Mouse (Mus musculus): Measurements from ENCODE around the gene Klhl29.

Klhl29 gene

DNA sequence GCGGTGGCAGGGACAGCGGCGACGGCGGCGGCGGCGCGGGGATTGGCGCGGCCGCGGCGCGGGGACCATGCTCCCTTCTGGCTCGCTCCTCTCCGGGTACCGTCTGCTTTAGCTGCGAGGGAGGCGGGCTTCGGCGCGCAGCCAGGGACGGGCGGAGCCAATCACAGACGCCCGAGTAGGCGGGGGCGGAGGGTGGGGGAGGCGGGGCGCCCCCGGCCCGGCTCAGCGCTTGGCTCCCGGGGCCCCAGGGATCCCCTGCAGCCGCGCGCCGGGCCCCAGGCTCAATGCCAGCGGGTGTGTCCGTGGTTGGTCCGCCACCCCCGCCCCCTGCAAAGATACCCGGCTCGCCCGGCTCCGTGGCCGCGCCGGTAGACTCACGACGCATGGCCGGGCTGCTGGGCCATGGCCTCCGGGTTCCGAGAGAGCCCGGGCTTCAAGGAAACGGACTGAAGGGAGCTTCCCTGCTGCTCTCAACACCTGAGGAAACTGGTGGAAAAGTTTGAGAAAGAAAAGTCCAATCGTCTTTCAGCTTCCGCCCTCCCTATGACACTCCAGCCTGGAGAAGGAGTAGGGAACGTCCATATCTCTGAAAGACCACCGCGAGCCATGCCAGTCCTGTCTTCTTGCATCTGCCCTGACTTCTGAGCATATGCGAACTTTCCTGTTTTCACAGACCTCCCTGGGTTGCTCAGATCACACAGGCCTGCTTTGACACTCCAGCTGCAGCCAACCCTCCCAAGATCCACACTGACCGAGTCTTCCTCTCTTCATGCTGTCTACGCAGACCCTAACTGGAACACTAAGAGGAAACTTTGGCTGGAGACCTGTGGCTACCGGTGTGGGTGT, at the start of gene Klhl29:
Gene Klhl29 (minus strand): TSS at position 67 of the 846 bp plus-strand sequence.
- peak in 1 of 2 experiments; percentile 37 for DNase-seq (ENCODE audit: low spot score in 2 of 2)

DNA sequence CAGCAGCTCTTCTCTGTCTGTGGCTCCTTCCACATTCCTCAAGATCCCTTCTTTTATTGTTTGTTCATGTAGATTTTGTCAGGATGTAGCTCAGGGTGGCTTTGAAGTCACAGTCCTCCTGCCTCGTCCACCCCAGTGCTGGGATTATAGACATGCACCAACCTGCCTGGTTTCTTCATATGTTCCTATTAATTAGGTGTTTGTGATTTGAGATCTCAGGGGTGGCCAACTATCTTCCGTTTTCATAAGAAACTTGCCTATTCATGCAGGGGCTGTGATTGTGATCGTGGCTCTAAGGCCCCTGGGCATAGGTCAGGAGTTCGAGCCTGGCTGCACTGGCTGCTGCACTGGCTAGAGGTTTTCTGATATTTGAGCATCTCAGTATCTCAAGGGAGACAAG, 49.8 kb upstream of the Klhl29 start:
- DNase-seq (ENCODE audit: low spot score in 2 of 2) = no peak

DNA sequence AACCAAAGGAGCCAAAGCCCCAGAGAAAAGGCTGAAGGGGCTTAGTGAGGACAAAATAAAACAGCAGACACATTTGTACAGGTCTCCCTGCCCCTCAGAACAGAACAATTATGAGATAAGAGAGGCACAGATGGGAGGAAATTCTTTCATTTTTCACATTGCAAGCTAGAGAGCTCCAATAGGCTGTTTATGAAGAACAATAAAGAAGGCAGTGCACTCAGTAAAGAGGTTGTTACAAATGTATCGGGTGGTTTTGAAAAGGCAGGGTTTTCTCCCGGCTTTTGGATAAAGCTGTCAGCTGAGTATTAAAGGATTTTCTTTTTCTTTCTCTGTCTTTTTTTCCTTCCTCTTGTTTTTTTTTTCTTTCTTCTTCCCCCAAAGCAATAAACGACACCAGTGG, 40.3 kb upstream of the Klhl29 start:
- no peak for DNase-seq (ENCODE audit: low spot score in 2 of 2)

DNA sequence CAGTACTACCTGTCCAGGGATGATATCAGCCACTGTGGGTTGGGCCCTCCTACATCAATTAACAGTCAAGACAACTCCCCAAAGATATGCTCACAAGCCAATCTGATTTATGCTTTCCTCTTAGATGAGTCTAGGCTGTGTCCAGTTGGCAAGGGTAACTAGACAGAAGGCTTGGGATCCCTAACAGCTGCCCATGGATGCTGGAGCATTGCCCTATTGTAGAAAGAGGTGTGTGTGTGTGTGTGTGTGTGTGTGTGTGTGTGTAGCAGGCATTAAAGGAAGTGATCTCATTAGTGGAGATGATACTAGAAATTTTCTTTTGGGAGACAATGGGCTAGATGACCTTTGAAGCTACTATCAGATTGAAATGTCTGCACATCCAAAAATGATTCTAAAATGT, 38.5 kb upstream of the Klhl29 start:
- no peak for DNase-seq (ENCODE audit: low spot score in 2 of 2)

DNA sequence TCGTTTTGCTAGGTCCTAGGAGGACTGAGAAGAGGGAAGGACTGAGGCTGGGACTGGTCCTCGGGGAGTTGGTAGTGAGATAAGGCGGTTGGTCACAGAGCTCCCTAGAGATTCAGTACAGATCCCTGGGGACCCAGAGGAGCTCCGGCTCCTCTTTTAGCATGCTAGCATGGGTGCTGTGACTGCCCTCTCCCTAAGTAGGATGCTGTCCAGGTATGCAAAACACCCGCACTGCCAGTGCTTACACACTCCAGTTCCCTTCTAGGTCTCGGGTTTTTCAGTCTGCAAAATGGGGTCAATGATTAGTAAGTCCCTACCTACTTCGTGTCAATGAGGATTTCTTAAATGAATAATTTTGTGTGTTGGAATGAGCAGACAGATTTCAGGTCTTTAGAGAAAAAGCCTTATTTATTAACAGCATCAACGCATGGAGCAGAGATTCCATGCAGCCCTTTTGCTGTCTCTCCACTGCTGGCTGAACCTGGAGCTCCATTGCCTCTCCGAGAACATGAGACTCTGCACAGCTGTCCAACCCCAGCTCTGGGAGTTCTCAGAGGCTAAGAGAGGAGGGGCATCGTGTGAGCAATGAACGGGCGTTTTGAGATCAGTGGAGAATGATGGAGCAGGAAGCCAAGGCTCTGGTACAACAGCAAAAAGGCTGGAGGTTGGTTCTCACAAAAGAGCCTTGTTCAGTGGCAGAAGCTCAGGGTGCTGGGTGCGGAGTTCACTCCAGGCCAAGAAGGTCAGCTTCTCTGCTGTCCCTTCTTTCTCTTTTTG, 36.5 kb upstream of the Klhl29 start:
- DNase-seq (ENCODE audit: low spot score in 2 of 2) = no peak

DNA sequence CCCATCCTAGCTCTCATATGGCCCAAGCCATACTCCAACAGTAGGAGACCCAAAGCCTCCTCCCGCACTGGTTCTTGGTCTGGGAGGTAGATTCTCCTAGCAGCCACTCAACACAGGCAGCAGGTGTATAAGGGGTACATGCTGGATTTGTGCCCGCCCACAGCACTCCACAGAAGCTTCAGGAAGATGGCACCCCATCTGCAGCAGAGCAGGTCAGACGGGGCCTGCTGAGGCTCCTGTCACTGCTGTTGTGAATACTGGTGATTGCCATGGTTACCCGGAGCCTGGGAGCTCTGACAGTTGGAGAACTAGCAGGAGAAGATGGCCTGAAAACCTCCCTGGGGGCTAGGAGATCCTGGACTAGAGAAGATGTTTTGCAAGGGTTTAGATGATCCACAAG, 35.9 kb upstream of the Klhl29 start:
- DNase-seq (ENCODE audit: low spot score in 2 of 2) = no peak

DNA sequence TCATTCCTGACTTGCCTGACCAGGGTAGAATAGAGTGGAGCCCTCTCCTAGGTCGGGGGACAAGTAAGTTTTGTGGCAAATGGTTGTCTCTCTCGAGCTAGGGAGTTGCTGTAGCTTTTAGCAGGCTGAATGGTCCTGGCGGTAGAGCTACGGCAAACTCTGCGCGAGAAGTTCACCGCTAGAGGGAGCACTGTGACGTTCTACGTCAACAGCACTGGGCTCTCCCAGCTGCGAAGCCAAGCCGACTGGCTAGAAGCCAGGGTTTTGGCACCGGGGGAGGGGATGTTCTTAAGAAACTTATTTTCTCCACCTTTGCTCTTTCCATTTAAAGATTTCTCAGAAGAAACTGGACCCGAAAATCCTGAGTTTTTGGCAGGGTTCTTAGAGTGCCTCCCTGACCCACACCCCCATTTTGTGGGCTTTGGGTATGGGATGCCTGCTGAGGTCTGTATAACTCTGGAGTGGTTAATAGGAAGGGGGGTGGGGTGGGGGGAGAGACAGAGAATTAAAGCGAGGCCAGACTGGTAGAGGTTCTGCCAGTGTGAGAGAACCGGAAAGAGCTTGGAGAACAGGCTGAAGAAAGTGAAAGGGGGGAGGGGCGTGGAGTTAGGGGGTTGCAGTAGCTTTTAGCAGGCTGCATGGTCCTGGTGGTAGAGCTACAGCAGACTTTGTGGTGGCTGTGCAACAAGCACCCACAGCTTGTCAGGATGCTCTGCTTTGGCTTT, 35.1 kb upstream of the Klhl29 start:
- DNase-seq (ENCODE audit: low spot score in 2 of 2) = peak in 1 of 2 experiments; percentile 56

DNA sequence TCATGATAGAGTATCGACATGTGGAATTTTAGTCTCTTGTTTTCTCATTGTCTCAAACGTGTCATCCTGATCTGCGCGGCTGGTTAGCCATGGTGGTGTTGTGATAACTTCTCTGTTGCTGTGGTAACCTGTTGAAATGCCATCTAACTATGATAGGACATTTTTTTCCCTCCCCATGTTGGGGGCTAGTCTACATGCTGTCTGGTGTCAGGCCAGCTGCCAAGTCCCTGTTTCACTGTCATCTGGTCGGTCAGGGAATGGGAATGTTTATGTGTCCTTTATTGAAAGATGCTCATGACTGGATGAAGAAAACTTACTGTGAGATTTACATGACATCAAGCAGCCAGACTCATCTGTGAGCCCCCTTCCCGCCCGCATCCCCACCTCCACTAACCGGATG, 31.7 kb upstream of the Klhl29 start:
- no peak for DNase-seq (ENCODE audit: low spot score in 2 of 2)

DNA sequence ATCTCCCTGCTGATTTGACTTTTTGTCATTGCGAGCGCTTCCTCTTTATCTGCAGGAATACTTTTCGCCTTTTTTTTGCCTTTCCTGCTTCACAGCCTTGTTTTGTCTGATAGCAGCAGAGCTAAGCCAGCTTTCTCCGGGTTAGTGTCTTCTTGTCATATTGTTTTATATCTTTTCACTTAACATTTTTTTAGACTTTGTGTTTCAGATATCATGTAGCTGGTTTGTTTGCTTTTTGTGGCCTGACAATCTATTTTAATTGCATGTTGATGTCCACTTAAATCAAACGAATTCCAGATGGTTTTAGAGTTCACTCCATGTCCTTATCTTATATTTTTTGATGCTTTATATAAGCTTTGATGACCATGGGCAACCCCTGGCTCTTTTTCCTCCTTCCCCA, 21.9 kb upstream of the Klhl29 start:
- DNase-seq (ENCODE audit: low spot score in 2 of 2) = no peak

DNA sequence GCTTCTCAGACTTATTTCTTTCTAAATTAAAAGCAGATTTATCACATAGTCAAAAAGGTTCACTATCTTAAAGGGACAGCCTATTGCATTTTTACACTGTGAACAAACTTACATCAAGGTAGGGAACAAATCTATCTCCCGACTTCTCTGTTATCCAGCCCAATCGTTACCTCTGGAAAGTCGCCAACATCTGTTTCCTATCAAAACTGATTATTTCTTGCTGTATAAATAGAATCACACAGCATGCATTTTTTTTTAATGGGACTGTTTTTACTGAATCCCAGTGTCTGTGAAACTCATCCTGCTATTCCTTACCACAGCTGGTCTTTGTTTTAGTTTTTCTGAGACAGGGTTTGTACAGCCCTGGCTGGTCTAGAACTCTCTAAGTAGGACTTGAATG, 19.7 kb upstream of the Klhl29 start:
- no peak for DNase-seq (ENCODE audit: low spot score in 2 of 2)

DNA sequence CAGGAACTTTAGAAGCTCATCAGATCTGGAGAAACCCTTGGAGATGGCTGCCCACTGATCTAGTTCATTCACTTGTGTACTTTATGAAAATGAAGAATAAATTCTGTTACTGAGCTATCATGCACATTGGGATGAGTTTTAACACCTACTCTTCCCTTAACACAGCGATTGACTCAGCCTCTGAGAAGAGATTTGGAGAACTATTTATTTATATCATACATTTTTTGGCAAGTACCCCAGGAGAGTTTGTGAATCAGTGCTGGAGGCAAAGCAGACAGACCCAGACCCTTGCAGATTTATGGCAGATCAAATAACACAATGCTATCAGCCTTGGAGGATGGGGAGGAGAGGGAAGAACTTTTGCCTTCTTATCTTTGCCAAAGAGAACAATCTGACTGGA, 11.6 kb upstream of the Klhl29 start:
- DNase-seq (ENCODE audit: low spot score in 2 of 2) = no peak

DNA sequence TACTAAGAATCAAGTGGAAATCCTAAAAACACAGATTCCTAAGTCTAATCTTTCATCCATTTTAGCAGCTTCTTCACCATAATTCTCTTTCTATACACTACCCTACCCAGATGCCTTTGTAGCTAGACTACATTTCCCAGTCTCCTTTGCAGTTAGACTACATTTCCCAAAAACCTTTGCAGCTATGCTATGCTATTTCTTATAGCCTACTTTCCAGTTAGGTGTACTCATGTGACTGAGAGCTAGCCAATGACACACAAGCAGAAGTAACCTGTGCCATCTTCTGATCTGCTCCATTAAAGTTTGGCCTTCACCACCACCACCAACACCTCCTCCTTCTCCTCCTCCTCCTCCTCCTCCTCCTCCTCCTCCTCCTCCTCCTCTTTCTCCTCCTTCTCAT, 11.2 kb upstream of the Klhl29 start:
- no peak for DNase-seq (ENCODE audit: low spot score in 2 of 2)

DNA sequence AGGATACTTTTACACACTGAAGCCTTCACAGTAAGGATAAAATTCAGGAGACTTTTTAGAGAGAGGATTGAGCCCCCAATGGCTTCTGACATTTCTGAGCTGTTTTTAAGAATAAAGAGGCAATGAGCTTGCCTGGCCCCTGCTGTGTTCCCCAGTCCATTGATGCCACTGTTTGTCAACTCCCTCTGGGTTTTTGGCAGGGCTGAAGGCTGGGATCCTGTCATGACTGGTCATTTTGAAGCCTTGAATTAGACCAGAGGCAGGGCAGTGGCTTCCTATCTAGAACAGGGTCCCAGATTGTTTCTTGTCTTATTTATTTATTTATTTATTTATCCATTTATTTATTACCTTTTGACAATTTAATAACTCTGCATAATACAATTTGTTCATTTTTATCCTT, 6.2 kb upstream of the Klhl29 start:
- DNase-seq (ENCODE audit: low spot score in 2 of 2) = no peak

DNA sequence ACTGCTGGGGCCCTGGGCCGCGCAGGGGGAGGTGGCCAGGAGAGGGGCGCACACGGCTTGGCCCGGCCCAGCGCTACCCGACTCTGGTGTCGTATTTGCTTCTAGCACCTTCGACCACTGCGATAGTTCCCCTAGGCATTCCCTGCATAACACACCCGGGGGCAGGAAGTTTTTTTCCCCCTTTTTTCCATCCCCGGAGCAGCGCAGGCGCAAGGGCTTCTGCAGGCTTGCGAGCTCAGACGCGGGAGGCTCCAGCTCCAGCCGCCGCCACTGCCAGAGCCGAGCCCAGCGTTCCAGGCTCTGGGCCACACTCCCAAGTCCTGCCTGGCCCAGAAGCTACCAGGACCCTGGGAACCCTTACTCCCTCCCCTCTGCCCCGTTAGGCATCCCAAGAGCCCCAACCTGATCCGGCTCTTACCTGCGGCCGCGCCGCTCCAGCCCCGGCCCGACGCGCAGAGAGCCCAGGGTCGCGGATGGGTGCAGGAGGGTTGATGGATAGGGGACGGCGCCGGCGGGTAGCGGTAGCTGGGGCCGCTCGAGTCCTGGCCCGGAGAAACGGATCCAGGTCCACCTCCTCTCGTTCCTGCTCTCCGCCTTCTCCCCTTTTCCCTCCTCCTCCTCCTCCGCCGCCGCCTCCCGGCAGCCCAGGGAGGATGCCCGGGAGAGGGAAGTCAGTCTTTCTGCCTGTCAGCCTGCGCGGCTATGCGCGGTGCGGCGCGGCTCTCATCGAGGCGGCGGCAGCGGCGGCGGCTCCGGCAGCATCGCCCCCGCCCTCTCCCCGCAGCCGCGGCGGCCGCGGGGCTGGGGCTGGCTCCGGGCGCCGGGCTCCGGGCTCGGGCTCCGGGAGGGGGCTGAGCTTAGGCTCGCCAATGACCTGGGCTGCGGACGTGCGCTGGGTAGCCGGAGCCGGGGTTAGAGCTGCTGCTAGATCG, 532 bp downstream of the Klhl29 start:
- DNase-seq (ENCODE audit: low spot score in 2 of 2) = no peak

DNA sequence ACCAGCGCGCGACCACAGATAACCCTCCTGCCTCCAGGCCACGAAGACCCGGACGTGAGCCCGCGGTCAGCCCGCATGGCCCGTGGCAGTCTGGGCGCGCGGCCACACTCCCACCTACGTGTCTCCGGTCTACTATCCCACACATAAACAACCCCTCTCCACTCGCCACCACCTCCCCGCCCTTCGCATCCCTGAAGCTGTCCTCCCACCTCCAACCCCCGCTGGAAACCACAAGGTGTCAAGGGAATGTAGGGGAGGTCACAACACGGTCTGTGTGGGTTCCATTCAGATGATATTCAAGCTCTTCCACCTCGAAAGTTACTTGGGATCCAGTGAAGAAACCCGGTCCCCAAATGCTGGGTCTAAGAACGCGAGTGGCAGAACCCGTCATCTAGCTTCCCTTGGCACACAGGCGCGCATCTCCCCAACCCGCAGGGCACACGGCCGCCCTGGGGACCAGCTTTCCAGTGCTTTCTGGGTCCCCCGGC, 1.2 kb downstream of the Klhl29 start:
- no peak for DNase-seq (ENCODE audit: low spot score in 2 of 2)

DNA sequence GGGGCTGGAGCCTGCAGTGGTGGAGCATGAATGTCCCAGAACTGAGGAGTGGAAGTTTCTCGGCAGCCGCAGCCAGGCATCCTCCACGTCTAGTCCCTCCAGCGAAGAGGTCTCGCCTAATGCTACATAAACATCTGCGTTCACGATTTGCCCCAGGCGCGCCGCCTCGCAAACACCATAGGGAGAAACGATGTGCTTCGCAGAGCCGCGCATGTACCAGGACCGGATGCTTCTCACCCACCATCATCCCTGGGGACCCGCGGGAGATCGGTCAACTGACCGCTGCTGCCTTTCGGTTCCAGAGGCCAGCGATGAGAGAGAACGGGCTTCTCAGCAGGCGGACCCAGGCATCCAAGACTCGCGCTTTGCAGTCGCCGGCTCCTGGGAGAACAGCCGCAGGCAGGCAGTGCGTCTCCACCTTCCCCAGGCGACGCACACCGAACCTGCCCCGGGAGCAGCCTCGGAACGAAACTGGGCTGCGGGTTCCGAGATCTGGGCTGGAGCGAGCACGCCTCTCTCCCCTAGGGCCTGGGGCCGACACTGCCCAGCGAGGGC, 1.8 kb downstream of the Klhl29 start:
- no peak for DNase-seq (ENCODE audit: low spot score in 2 of 2)

DNA sequence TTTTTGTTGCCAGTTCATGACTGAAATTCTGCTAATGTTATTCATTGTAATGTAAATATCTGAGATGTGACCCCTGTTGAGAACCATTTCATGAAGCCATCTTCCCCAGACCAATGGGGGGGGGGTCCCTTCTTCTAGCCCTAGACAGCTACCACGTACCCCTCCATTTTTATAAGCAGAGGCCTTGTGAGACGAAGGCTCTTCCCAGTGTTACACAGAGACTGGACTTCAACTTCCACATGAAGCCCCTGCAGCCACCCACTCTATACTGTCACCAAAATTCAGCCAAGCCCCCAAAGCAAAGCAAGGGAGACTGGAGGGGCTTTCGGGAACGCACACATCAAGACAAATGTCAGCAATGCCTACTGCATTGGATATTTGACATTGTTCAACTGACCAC, 6.1 kb downstream of the Klhl29 start:
- DNase-seq (ENCODE audit: low spot score in 2 of 2) = no peak

DNA sequence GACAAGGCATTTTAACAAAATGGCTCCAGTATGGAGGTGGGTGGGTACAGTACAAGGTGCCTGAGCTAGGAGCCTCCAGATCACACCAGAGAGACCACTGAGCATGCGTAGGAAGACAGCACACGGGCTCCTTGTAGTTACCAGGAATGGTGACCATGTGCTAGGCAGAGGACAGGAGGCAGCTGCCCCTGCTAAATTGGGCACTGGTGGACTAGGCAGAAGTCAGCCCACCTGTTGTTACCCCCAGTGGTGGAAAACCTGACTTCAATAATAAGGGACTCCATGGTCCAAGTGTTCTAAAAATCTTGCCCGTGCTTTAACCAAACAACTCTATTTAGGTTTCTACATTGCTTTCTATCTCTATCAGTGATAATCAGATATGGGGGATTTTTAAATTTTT, 10.6 kb downstream of the Klhl29 start:
- DNase-seq (ENCODE audit: low spot score in 2 of 2) = no peak

DNA sequence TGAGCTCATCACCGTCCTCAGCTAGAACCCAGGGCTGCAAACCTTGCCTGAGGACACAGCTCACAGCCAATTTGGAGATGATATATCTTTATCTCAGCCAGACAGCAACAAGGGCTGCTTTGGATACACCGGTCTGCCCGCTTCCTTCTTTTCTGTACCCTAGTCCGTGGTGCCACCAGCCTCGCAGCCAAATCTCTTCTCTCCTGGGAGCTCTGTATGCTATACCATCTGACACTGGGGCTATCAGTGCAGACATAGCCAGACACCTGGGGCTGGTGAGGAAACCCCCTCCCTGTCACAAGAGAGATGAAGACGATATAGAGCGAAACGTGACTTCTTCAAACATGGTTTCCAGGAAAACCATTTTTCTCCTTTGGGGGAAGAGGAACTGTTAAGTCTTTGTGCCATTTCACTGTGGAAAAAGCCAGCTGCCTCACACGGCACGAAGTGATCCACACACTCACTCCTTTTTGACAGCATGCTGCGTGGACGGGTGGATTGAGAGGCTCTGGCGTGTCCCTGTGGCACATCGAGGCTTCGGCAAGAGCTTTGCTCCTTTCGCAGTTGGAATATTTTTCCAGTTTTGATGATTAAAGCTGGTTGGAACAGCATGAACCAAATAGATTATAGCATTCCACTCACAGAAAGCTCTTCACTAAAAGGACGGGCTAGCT, 11.4 kb downstream of the Klhl29 start:
- no peak for DNase-seq (ENCODE audit: low spot score in 2 of 2)

DNA sequence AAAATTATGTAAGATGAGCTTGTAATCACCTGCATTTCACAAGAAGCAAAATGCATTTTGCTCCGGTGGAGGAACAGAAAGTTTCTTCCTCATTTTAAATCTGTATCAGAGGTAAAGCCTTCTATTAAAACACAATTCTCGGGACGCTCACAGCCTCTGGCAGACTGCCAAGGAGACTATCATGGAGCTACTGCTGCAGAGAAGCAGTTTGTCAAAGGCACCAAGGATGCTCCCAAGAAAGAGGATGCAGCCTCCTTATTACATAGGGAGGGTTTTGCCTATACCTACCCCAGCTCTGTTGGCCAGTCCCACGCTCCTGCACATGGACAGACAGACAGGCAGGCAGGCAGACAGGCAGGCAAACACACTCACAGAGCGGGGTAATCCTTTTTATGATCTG, 16.4 kb downstream of the Klhl29 start:
- no peak for DNase-seq (ENCODE audit: low spot score in 2 of 2)

All from spleen, postnatal 10 days (tissue).